Mouse (Mus musculus) left cerebral cortex, postnatal 25 days (tissue): ENCODE measurements around the gene Dnajc28. TPM values are rescaled to one million over a fixed set of nuclear protein-coding genes. Genes with fewer than 3 reads are reported as not detected.

Experiments
- total RNA-seq, 2 experiments: library from RNA; stranded (reverse); gene quantifications; 2 replicates each; pipeline ENCODE4 v1.2.3; 2021

Dnajc28 gene
- total RNA-seq, 2 experiments from 2014 or later = 8.1 to 8.3 TPM

Other genes starting within 250 kb of the Dnajc28 start
- 10 to 100 TPM; 20.5 to 20.6 TPM for gene Ifnar2, start 246.2 kb downstream of the Dnajc28 start, total RNA-seq
- not detected for gene Gm21970, start 227.3 kb downstream of the Dnajc28 start, total RNA-seq
- 1 to 10 TPM; 9.1 to 9.7 TPM for gene Il10rb, start 212.9 kb downstream of the Dnajc28 start, total RNA-seq
- 10 to 100 TPM; 53.6 to 56.1 TPM for gene Ifnar1, start 133.8 kb downstream of the Dnajc28 start, total RNA-seq
- 10 to 100 TPM; 43.3 to 46.9 TPM for gene Ifngr2, start 72.0 kb downstream of the Dnajc28 start, total RNA-seq
- 10 to 100 TPM; 96.1 to 98.9 TPM for gene Tmem50b, start 21.2 kb downstream of the Dnajc28 start, total RNA-seq
- gene Gart, start 27.9 kb upstream of the Dnajc28 start, total RNA-seq = 10 to 100 TPM; 36.9 to 50.1 TPM
- 100 to 1,000 TPM; 201 to 221 TPM for gene Son, start 28.5 kb upstream of the Dnajc28 start, total RNA-seq
- gene Donson, start 69.7 kb upstream of the Dnajc28 start, total RNA-seq = 10 to 100 TPM; 27.4 to 28.8 TPM
- gene Cryzl1, start 109.9 kb upstream of the Dnajc28 start, total RNA-seq = 100 to 1,000 TPM; 104 to 111 TPM
- 100 to 1,000 TPM; 122 to 125 TPM for gene Itsn1, start 110.3 kb upstream of the Dnajc28 start, total RNA-seq